Mouse (Mus musculus) embryonic facial prominence, embryonic 14.5 days (tissue): ENCODE measurements around the gene Best2. TPM values are rescaled to one million over a fixed set of nuclear protein-coding genes. Genes with fewer than 3 reads are reported as not detected.

Experiments
- ATAC-seq: fragments of 200-750 bp; cut with Nextera tagmentation; 2 replicates; pipeline ENCODE4 v1.8.0; 2017; ENCODE audit warnings: low read depth, moderate number of reproducible peaks, moderate TSS enrichment
- DNase-seq: peaks from one replicate; pipeline ENCODE4 v3.0.0-alpha.2; 2015; ENCODE audit warnings: low spot score
- H3K27ac ChIP-seq: fragments of 300-500 bp; sonication (generic); replicated peaks from 2 replicates; pipeline ENCODE4 v1.5.1; 2014; ENCODE audit warnings: low read depth, mild to moderate bottlenecking, low read length, moderate library complexity
- H3K27me3 ChIP-seq: fragments of 300-500 bp; sonication (generic); replicated peaks from 2 replicates; pipeline ENCODE4 v1.6.1; 2014; ENCODE audit warnings: low read length; ENCODE audit not compliant: control insufficient read depth, insufficient read depth
- H3K36me3 ChIP-seq: fragments of 300-500 bp; sonication (generic); 2 replicates; pipeline ENCODE4 v1.6.1; 2014; ENCODE audit warnings: low read length, mixed read lengths; ENCODE audit not compliant: control insufficient read depth, insufficient read depth
- H3K4me1 ChIP-seq: fragments of 300-500 bp; sonication (generic); 2 replicates; pipeline ENCODE4 v1.6.1; 2014; ENCODE audit warnings: antibody characterized with exemption, low read length; ENCODE audit not compliant: control insufficient read depth, insufficient read depth
- H3K4me2 ChIP-seq: fragments of 300-500 bp; sonication (generic); 2 replicates; pipeline ENCODE4 v1.6.1; 2014; ENCODE audit warnings: low read depth, mild to moderate bottlenecking, low read length, moderate library complexity, mixed read lengths
- H3K4me3 ChIP-seq: fragments of 300-500 bp; sonication (generic); 2 replicates; pipeline ENCODE4 v1.5.1; 2014; ENCODE audit warnings: low read depth, mild to moderate bottlenecking, low read length
- H3K9ac ChIP-seq: fragments of 300-500 bp; sonication (generic); 2 replicates; pipeline ENCODE4 v1.6.1; 2014; ENCODE audit warnings: low read depth, mild to moderate bottlenecking, low read length, moderate library complexity, mixed read lengths
- H3K9me3 ChIP-seq: fragments of 300-500 bp; sonication (generic); 2 replicates; pipeline ENCODE4 v1.6.1; 2016; ENCODE audit warnings: low read length; ENCODE audit not compliant: control insufficient read depth
- WGBS: fragments of 180-500 bp; shearing (Covaris S2); extraction: QIAGEN DNeasy Blood & Tissue Kit; methylation state at CpG from one replicate; pipeline ENCODE4 v1.1.7; 2014; 5-methylcytosine and 5-hydroxymethylcytosine counted together
- polyA plus RNA-seq: library from polyadenylated mRNA; unstranded; fragments of >200 nt; fragmentation: Nextera tagmentation; extraction: Ambion mirVana; gene quantifications from 2 replicates; pipeline ENCODE4 v1.2.1, GENCODE M21; 2014

The Best2 gene
- polyA plus RNA-seq, 1 experiment from 2014 or later: 0.58 TPM

DNA sequence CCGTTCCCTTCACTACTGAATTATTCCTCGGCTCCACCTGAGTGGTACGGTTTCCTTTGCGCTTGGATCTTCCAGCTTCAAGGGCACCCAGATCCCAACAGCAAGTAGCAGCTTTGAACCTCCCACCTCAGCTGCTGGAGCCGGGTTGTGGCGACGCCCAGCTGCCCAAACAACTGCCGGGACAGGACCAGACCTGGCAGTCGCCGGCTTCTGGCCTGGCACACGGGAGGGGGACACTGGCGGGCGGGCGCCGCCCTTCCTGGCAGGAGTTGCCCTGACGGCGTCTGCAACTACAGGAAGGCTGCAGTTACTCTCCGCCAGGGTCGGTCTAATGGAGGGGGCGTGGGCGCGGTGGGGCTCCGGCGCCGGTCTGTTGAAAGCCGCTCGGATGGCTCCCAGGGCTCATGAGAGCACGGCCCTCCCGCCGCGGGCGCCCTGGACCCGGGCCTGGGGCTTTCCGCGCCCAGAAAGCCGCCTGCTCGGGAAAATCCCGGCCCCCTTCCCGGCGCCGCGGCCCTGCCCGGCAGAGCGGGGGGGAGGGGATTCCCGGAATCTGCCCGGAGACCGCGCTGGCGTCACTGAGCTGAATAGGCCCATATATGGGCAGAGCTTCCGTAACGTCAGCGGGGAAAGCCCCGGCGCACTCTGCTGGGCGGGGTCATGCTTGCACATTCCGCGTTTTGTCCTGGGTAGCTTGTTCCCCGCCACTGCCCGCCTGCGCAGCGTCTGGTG, 38.1 kb downstream of the Best2 start:
- ATAC-seq (peak; percentile 86), DNase-seq (peak; percentile 96)
- peak overlapping the region; percentile 62 for H3K4me3 ChIP-seq
- peak overlapping the region; percentile 82 for H3K27ac ChIP-seq
- peak overlapping the region; percentile 75 for H3K9ac ChIP-seq
- H3K9me3 ChIP-seq: no peaks in the 10 kb centered on the region
- H3K4me1 ChIP-seq: peaks cover 31% of the 10 kb centered on the region
- WGBS: 2% methylated on average over 22 of the region's 61 CpGs
- peaks cover 16% of the 10 kb centered on the region for H3K27me3 ChIP-seq
- H3K4me2 ChIP-seq: peak overlapping the region; percentile 97
- peaks cover 40% of the 10 kb centered on the region for H3K36me3 ChIP-seq

DNA sequence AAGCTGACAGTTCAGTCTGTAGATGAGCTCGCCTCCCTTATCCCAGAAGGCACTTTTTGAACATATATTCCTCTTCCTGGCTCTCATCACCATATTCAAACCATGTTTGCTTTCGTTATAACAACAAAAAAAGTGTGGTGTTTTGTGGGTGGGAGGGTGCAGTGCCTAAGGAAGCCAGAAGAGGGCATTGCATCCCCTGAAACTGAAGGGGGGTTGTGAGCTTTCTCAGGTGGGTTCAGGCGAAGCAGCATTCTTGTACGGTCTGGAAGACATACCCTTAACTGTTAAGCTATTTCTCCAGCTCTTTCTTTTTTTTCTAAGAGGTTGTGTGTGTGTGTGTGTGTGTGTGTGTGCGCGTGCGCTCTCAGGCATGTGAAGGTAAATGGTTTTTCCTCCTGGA, 38.9 kb downstream of the Best2 start:
- peaks cover 32% of the 10 kb centered on the region for H3K4me1 ChIP-seq
- DNase-seq: no peak
- 26% methylated on average over 7 of the region's 7 CpGs for WGBS

DNA sequence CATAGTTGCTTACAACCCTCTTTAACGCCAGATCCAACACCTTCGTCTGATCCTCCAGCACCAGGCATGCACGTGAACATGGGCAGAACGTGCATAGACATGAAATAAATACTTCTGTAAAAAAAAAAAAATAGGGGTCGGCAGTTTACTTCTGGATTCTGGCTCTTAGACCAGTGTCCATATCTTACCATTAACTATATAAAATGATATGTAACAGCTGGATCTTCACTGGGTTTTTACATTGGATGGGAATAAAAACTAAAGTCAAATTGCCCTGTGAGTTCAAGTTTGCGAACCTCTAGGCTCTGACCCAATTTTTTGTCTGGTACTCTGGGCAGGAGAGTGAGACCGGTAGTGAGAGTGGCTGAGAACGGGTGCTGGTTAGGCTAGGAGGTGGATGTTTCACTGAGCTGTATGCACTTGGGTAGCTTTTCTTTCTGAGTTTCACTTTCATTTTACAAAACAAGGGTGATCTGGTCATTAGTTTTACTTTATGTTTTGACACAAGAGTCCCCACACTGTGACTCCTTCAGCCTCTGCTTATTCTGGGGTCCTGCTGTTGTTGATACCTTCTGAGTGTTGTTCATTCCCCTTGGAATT, 39.7 kb downstream of the Best2 start:
- Histone ChIP-seq H3K27ac (no peak overlapping the region), H3K4me2 (no peak overlapping the region), H3K4me1 (peaks cover 27% of the 10 kb centered on the region), H3K27me3 (peaks cover 16% of the 10 kb centered on the region), H3K9me3 (no peaks in the 10 kb centered on the region), H3K36me3 (peaks cover 45% of the 10 kb centered on the region), H3K9ac (no peak overlapping the region), H3K4me3 (no peak overlapping the region)
- DNase-seq (no peak), ATAC-seq (no peak)
- WGBS: 71% methylated on average over 8 of the region's 8 CpGs

More for the DNA sequence above, 38.9 kb downstream of the Best2 start:
- Histone ChIP-seq H3K4me2 (peak overlapping the region; percentile 97; the same call in 1 of the 2 replicates), H3K27me3 (peaks cover 16% of the 10 kb centered on the region), H3K36me3 (peaks cover 45% of the 10 kb centered on the region), H3K9me3 (no peaks in the 10 kb centered on the region), H3K9ac (no peak overlapping the region), H3K4me3 (peak overlapping the region; percentile 62; the same call in 1 of the 2 replicates), H3K27ac (peak overlapping the region; percentile 82; the same call in 1 of the 2 replicates)
- ATAC-seq: no peak

DNA sequence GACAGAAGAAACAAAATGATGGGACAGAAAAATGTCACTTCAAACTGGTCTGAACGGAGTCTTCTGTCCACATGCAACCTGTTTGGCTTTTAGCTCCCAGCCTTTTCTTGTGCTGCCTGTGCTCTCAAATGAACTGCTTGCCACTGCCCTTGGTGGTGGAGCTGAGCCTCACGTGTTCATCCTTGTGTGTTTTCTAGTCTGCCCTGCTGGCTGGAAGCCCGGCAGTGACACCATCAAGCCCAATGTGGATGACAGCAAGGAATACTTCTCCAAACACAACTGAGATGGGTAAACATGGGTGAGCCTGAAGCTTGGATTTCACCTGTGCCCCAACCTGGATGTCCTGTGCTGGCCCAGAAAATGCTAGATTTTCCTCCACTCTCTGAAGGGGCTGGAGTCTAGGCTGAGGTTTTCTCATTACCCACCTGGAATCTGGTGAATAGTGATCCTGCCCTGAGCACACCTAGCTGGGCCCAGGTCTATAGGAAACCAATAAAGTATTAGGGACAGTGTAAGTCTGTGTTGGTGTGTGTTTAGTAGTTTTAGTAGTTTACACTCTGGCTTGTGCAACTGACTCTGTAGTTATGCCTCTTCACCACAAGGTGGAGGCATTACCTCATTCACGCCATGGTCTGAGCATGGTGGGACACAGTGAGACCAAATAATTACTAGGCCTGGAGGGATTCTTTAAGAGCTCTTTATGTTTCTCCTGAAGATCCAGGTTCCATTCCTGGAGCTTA, 40.4 kb downstream of the Best2 start:
- DNase-seq (peak; percentile 80), ATAC-seq (0 out of 2 replicates have a peak, but pooled peaks have one; percentile 13)
- Histone ChIP-seq H3K9me3 (no peaks in the 10 kb centered on the region), H3K27me3 (peaks cover 16% of the 10 kb centered on the region), H3K4me3 (no peak overlapping the region), H3K4me1 (peaks cover 24% of the 10 kb centered on the region), H3K9ac (no peak overlapping the region), H3K4me2 (no peak overlapping the region), H3K27ac (no peak overlapping the region), H3K36me3 (peaks cover 45% of the 10 kb centered on the region)
- whole genome bisulfite sequencing: 50% methylated on average over 4 of the region's 4 CpGs

DNA sequence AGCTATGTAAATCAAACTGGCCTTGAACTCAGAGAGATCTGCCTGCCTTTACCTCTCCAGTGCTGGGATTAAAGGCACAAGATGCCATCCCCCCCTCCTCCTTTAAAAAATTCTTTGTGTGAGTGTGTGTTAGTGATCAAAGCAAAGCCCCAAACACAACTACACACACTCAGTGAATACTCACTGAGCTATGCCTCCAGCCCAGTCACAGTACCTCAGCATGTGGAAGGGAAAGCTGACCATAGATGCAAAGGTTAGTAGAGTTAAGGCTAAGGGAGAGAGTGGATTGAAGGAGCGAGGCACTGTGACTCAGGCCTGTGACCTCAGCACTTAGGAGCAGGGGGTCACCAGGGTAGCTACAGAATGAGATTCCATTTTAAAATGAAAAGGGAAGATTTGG, 41.3 kb downstream of the Best2 start:
- 93% methylated on average over 1 of the region's 1 CpGs for WGBS
- Histone ChIP-seq H3K9me3 (no peaks in the 10 kb centered on the region), H3K9ac (no peak overlapping the region), H3K27ac (no peak overlapping the region), H3K4me1 (peaks cover 29% of the 10 kb centered on the region), H3K4me3 (no peak overlapping the region), H3K4me2 (no peak overlapping the region), H3K27me3 (peaks cover 13% of the 10 kb centered on the region), H3K36me3 (peaks cover 45% of the 10 kb centered on the region)
- ATAC-seq (no peak), DNase-seq (no peak)

DNA sequence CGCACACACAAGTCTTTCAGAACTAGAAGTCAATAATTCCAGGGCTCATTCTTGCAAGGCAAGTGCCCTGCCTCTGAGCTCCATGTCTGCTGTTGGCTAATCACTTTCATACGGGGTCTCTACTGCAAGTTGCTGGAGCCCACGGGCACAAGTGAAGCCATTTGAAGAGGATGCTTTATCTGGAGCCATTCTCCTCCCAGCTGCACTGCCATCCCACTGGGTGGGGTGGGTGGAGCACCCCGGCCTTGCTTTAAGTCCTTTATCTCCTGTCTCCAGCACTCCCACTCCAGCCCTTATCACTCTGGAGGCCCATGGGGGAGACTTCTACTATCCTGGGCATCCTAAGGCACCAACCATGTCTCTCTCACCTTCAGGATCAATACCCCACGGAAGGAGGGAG, 43.4 kb downstream of the Best2 start:
- DNase-seq (no peak), ATAC-seq (no peak)
- H3K27me3 ChIP-seq: no peaks in the 10 kb centered on the region
- peaks cover 45% of the 10 kb centered on the region for H3K36me3 ChIP-seq
- H3K9me3 ChIP-seq: no peaks in the 10 kb centered on the region
- 51% methylated on average over 5 of the region's 5 CpGs for WGBS
- H3K9ac ChIP-seq: peak overlapping the region; percentile 86
- peak overlapping the region; percentile 73 for H3K4me3 ChIP-seq
- peaks cover 21% of the 10 kb centered on the region for H3K4me1 ChIP-seq
- no peak overlapping the region for H3K27ac ChIP-seq
- H3K4me2 ChIP-seq: peak overlapping the region; percentile 94

DNA sequence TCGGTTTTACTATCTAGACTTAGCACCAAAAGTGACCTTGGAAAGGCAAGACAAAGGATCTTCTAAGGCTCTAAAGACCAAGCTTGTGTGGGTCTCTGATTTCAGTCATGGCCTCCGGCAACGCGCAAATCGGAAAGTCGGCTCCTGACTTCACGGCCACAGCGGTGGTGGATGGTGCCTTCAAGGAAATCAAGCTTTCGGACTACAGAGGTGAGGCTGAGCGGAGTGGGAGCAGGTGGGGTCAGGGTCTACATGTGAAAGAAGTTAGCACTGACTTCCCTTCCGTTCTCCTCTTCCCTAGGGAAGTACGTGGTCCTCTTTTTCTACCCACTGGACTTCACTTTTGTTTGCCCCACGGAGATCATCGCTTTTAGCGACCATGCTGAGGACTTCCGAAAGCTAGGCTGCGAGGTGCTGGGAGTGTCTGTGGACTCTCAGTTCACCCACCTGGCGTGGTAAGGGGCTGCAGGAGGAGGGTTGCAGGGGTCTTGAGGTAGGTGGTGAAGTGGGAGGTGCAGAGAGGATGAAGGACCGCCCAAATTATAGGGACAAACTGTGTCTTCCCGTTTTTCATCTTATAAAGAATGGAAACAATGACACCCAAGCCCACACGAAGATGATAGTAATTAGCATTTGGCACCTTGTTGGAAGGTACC, 44.1 kb downstream of the Best2 start:
- DNase-seq (no peak), ATAC-seq (no peak)
- Histone ChIP-seq H3K27ac (peak overlapping the region; percentile 78), H3K9me3 (no peaks in the 10 kb centered on the region), H3K9ac (peak overlapping the region; percentile 86), H3K27me3 (no peaks in the 10 kb centered on the region), H3K4me2 (peak overlapping the region; percentile 94), H3K4me3 (peak overlapping the region; percentile 73), H3K4me1 (peaks cover 20% of the 10 kb centered on the region), H3K36me3 (peaks cover 45% of the 10 kb centered on the region)
- 6% methylated on average over 21 of the region's 21 CpGs for WGBS
